Mouse (Mus musculus) brain, embryonic 18.5 days (tissue): ENCODE measurements around the gene C130032M10Rik.

ENCODE experiments used
- DNase-seq: peaks from one replicate; pipeline ENCODE4 v3.0.0-alpha.2; 2012; ENCODE audit warnings: low read depth, low spot score

The C130032M10Rik gene

DNA sequence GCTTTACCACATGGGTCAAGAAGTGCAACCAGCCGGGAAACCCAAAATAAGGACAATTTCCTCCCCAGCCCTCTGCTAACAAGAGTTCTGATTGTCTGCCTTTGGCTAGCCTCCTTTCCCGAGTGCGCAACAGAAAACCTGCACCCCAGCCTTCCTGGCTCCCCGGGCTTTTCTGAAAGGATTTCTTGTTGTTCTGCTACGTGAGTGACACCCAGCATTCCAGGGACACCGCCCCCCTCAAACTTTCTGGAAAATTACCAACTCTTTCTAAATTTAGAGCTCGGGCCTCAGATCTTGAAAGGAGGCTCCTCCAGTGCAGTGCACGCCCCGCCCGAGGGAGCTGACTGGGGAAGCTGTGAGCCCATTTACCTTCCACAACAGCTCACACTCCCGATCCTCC is at the start of gene C130032M10Rik:
Gene C130032M10Rik (plus strand): TSS at position 334 of the 400 bp plus-strand sequence.
- DNase-seq: no peak

DNA sequence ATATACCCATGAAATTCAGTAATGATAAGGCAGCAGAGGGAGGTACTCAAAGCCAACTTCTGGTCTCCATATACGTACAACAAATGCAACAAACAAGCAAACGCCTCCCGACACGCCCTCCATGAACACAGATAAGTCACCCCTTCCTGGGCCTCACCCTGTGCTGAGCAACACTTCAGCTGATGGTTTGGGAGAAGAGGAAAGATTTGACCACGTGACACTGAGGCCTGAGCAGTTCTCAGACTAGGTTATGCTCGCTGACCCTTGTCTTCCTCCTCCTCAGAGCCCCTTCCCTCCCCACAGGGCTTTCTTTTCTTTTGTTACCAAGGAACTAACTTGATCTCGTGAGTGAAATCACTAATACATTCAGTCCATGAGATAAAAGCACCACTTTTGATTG is 48.6 kb upstream of the C130032M10Rik start:
- no peak for DNase-seq

DNA sequence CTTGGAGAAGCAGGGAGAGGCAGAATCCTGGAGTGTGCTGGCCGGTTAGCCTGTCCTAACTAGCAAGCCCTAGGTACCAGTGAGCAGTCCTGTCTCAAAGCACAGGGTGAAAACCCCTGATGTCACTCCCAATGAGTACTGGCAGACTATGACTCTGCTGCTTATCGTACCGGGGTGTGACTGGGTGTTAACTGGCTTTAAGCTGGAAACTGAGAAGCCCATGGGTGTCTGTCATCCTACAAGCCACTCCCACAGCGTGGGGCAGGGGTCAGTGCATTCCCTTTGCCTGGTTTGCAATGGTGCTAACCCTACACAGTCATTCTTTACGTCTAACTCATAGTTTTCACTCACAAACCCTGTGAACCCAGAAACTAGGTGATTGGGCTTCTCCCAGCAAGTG is 47.3 kb upstream of the C130032M10Rik start:
- no peak for DNase-seq

DNA sequence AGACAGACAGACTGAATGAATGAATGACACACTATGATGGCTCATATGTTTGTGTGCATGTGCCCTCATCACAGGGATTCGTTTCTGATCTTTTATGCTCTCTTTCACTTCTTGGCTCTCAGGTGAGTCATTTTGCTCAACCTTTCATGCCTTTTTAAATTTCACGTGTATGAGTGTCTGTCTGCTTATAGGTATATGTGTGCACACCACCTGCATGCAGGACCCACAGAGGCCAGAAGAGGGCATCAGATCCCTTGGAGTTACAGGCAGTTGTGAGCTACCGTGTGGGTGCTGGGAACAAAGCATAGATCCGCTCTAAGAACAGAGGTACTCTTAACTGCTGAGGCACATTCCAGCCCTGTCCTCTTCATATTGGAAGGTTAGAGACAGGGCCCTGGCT is 46.8 kb upstream of the C130032M10Rik start:
- no peak for DNase-seq

DNA sequence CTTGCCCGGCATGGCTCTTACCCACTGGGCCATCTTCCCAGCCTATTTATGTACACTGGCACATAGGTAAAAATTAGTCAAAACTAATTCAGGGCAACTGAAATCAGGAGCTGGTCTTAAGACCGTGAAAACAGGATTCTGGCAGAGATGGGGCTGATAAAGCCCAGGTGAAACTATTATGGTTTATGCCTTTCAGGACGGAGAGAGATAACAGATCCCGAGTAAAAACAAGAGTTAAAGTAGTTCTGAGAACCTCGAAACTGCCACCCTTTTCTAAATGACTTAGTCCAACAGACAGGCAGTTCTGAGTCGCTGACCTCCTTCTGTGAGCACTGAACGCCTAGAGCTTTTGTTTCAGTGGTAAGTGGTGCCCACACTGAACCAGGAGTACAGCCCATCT is 43.6 kb upstream of the C130032M10Rik start:
- DNase-seq: no peak

DNA sequence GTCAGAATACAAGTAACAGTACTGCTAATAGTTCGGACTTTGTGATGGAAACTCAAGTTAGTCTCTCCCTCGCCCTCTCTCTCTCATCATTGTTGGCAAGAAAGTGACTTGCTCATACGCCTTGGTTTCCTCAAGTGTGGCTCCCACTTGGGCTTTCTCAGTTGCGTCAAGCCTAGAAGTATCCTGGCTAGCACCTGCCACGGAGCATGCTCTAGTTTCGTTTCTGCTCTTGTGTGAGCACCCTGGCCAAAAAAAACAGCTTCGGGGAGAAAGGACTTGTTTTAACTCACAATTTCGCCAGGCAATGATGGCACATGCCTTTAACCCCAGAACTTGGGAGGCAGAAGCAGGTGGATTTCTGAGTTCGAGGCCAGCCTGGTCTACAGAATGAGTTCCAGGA is 38.5 kb upstream of the C130032M10Rik start:
- DNase-seq: no peak

DNA sequence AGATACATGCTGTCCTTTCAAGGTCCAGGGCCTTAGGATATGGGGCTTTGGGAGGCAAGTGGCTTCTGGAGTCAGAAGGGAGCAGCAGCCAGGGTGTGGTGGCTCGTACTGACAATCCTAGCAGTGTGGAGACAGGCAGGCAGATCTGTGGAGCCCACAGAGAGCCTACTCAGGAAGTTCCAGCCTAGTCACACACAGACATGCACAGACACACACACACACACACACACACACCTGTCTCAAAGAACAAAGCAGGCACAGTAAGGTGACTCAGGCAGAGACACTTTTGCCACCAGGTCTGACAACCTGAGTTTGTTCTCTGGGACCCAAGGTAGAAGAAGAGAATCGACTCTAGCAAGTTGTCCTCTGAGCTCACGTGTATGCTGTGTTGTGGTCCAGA is 34.6 kb upstream of the C130032M10Rik start:
- DNase-seq: no peak

DNA sequence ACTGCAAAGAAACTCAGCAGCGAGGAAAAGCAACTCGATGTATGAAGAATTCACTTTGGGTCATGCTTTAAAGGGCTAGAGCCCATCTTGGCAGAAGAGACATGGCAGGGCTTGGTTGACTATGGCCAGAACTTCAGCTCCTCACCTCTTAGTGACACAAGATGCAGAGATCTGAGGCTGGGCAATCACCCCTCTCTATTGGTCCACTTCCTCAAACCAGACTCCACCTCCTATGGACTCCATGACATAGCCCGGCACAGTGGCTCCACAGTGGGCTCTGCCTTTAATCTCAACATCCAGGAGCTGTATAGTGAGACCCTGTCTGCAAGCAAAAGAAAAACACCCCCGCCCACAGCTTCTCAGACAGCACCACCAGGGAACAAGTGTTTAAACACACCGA is 30.7 kb upstream of the C130032M10Rik start:
- no peak for DNase-seq

DNA sequence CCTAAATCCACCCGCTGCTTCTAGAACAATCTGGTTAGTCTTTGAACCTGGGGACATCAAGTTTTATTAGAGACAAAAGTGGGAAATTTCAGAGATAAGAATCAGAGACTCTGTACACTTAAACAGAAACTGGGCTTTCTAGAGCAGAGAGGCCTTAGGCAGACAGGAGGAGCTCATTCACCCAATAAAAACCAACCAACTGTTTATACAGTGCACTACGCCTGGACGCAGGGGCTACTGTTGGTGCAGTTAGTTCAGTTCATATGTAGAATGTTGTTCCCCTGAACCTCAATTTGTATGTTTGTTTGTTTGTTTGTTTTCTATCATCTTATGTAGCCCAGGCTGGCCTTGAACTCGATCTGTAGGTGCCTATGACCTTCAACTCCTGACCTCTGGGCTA is 28.7 kb upstream of the C130032M10Rik start:
- no peak for DNase-seq

DNA sequence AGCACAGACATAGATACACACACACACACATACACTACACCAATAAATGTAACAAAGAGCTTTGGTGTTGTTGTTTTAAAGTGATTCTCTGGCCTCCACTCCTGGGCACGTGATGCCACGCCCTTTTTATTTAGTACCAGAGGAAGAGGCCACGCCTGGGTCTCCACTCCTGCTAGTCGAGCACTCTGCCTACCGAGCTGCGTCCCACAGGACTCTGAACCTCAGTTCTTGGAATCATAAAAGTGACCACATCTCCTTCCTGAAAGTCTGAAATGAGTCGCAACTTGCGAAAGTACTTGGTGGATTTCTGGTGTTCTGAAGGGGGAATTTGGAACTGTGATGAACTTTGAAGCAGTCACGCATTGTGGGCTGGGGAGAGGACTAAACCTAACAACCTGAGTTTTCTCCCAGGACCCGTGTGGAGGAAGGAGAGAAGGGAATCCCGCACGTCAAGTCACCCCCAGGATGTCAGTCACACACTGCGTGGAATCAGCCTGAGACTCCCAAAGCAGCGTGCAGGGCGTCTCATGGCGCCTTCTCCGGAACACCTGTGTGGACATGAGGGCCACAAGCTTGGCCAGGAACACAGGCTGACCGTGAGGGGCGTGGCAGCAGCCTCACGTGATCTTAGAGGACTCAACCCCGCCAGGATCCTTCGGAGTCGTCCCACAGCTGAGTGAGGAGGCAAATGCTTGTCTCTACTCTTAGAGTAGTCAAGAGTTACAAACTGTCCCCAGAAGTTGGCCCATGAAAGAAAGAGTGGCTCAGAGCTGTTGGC is 27.8 kb upstream of the C130032M10Rik start:
- DNase-seq: no peak

DNA sequence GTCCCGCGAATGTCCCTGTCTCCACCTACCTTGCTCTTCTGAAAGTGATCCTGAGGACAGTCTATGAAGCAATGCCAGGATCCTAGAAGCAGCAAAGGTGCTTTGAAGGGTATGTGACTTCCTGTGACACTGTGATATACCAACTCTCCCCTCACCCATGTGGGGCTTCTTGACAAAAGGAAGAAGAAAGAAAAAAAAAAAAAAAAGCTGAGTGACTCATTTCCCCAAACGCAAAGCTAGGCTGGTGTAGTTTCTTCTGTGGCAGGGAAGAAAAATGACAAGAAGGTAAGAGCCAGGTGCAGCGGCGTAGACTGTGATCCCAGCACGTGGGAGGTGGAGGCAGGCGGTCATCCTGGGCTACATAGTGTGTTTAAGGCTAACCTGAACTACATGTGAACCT is 19.0 kb upstream of the C130032M10Rik start:
- DNase-seq: no peak

DNA sequence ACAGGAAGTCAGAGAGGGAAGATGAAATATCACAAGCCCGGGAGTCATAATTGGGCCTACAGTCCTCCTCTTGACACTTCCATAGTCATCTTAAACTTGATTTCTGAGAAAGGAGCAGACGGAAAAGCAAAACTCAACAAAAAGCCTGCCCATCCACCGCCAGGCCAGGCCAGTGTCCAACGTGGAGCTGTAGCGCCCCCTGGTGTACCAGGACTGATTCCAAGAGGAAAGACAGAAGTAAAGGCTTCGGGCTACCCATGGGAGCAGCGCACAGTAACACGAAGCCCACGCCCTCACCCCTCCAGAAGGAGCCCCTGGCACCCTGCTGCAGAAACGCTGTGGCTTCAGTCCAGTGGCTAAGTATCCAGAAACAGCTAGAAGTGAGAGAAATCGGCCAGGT is 17.3 kb upstream of the C130032M10Rik start:
- peak; percentile 12 for DNase-seq

DNA sequence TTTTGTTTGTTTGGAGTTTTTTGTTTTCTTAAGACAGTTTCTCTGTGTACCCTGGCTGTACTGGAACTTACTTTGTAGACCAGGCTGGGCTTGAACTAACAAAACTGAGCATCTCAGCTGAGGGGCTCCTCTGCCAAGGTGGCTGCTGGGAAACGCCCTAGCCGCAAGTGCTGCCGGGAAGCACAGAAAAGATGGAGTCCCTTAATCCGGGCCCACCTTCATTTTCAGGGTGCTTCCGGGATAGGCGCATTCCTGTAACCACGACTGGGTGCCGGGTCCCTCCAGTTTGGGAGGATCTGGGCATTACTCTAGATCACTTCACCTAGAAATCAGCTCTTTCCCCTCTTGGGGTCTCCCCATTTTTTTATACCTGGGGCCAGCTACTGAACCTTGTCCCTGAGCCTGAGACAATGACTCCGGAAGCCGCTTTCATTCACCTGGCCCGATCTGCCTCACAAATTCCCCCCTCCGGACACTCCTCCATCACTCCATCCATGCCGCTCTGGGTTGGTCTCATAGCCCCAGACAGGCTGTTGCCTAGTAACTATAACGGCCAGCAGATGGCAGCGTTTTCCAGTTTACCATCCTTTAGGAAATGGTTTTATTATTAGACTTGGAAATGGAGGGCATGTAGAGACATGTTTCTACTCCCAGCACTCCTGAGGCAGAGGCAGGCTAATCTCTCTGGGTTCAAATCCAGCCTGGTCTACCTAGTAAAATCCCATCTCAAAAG is 15.5 kb upstream of the C130032M10Rik start:
- no peak for DNase-seq

DNA sequence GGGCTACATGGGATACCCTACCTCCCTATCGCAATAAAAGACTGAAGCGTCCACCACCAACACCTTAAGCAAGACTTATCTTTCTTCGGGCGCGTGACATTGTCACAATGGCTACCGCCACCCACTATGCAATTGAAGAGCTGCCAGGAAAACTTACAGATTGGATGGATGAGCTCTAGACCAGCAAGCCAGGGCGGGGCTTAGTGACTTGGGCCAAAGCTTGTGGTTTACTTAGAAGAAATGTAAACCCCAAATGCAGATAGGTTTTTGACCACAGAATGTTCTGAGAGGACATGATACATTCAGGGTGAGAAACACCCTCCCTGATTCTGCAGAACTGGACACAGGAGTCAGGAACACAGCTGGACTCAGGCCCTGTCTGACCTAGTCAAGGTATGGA is 14.4 kb upstream of the C130032M10Rik start:
- DNase-seq: no peak

DNA sequence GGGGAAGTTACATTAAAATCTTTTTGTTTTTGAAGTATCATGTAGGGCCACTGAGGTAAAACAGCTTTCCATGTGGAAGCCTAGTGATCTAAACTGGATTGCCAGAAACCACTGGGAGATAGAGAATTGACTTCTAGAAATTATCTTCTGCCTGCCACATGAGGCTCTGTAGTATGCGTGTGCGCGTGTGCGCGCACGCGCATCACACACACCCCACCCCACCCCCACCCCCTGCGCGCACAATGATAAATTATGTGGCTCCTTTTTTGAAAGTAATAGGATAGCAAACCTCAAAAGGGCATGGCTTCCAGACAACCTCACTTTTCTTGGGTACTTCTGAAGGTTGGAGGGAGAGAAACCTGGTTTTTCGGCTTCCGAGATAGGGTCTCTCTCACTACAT is 13.6 kb upstream of the C130032M10Rik start:
- no peak for DNase-seq

DNA sequence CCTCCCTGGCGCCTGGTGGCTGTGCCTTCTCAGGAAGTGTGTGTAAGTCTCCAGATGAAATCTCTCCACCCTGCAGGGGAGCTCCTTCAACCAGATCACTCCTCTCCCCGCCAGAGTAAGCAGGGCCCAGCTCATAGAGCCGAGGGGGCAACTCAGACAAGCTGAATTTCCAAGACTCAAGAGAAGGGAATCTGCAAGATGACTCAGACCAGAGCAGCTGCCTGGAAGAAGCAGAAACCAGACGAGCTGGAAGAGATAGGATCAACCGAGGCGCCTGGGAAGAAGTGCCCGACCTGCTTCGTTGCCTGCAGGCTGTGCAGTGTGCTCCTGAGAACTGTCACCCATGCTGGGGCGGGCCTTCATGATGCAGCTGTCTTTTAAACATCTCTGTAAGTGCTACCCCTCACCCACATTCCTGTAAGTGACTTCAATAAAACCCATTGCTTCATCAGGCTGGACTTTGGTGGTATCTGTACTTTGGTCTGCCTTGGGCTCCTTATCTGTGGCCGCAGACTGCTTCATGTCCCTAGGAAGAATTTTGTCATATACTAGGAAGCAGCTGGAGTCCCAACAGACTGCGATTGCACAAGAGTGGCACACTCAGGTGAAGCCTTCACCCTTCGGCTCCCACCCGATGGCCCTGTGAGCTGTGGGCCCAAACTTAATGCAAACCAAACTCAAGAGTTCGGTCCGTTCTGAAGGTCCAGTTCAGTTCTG is 12.6 kb upstream of the C130032M10Rik start:
- no peak for DNase-seq

DNA sequence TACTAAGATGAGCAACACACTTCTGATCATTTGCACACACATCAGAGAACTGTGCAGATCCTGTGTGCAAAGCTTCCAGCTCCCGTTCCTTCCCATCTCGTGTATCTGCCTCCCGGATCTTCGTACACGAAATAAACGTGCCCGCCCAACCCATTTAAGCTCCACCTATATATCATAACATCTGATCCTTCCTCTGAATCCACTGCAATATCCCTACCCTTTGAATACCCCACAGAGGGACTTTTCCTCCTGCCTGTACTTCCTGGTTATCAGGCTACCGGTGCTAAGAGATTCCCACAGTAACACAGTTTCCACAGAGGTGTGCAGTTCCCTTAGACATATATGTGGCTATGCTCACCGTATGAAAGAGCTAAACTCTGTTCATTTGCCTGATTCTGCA is 10.7 kb upstream of the C130032M10Rik start, which contains the start of gene Ccr4:
Gene Ccr4 (minus strand): TSS at position 101 of the 400 bp plus-strand sequence.
- DNase-seq: no peak

DNA sequence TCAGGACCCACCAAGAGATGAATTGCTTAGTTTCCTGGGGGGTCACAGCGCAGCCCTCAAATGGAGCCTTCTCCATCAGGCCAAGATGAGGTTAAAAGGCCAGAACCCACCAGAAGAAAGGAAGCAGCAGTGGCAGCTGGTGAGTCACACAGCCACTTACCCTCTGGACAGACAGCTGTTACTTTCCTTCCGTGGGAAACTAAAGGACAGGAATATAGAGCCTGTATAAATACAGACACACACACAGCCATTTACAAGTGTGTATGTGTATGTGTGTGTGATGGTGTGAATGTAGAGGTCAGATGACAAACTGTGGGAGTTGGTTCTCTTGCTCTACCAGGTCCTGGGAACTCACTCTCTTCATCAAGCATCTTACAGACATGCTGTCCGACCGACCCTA is 8.9 kb upstream of the C130032M10Rik start:
- DNase-seq: no peak

DNA sequence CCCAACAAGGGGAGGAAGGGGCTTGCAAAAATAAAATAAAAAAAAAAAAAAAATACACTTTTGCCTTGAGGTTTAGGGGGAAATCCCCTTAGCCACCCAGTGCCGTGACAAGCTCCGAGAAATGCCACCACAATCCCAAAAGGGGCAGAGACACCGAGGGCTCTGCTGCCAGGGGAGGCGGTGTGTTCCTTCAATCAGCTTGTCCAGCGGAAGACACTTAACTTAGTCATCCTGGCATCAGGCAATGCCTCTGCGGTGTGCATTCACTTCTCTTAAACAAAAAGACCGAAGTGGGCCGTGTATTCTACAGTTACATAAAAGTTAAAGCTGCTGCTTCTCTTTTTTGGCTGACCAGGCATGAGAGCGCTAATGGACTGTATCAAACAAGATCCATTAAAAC is 8.1 kb upstream of the C130032M10Rik start:
- DNase-seq: no peak

DNA sequence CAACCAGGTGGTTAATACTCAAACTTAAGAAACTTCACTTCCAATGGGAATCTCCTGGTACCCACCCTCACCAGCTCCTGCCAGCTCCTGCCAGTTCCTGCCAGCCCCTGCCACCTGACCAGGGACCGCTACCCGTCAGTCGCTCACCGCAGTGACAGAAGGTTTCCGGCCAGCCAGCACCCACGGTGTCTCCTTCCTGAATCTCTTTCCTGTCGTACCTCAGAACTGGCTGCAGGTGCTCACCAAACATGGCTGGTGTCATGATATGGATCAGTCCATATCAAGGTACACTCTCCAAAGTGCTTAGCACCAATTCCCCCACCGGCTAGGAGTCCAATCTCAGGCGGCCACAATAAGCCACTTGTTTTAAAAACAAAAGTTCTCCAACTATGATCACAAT is 5.7 kb upstream of the C130032M10Rik start:
- DNase-seq: no peak

DNA sequence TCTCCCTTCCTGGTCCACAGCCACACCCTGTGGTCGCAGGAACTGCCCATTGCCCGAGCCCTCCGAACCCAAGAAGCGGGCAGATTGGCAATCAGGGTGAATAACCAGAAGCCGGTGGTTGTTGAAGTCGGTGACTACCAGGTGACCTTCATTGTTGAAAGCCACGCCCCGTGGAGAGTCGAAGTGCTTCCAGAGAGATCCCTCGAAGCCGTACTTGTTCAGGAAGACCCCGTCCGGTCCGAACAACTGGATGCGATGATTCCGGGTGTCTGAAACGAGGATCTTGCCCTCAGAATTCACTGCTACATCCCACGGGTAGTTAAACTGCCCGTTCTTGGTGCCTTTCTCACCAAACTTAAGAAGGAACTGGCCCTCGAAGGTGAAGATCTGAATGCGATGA is 2.7 kb upstream of the C130032M10Rik start:
- no peak for DNase-seq

DNA sequence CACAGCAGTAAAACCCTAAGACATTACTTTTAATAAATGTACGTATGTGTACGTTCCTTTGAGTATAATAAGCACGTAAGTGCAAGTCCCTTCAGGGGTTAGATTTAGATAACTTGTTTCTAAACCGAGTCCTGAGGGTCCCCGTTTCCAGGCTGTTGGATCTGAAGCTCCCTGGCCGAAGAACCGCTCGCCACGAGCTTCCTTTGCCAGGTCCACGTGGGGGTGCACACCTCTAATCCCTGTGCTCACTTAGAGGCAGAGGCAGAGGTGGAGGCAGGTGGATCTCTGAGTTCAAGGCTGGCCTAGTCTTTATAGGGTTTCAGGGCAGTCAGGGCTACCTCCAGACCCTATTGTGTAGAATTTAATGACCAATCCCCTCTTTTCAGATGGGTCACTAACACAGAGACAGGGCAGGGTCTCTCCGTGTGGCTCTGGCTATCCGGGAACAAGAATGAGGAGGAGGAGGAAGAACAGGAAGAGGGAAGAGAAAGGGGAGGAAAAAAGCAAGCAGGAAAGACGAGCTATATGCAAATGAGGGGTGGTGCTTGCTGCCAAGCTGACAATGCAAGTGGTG is 2.5 kb downstream of the C130032M10Rik start:
- no peak for DNase-seq
